Comparison of ENCODE assay signal across 17 mouse cellular contexts in genomic region chr5:88558991-88559390, GRCm38 (mm10). TPM values are rescaled to one million over a fixed set of nuclear protein-coding genes. Genes with fewer than 3 reads are reported as not detected.
"Had no signal": no experiment of that assay in that cellular context is flagged by ENCODE, and none has a peak within 500 bp of the region (broad histone marks: within the 10 kb centered on the region; RNA-seq: fewer than 3 reads in every experiment).

No protein-coding gene starts in this region.

- ATAC-seq: liver, postnatal 0 days; midbrain, embryonic 13.5 days; midbrain, embryonic 15.5 days had no signal

- H3K9me3 ChIP-seq: liver, embryonic 15.5 days; lung, embryonic 15.5 days; megakaryocyte, embryonic 14.5 days; midbrain, embryonic 13.5 days; midbrain, embryonic 15.5 days; neural tube, embryonic 12.5 days had no signal

- H3K4me3 ChIP-seq: liver, embryonic 15.5 days; lung, embryonic 15.5 days; megakaryocyte, embryonic 14.5 days; midbrain, embryonic 13.5 days; midbrain, embryonic 15.5 days; neural tube, embryonic 12.5 days had no signal

- H3K27ac ChIP-seq: liver, embryonic 15.5 days; lung, embryonic 15.5 days; macrophage; midbrain, embryonic 13.5 days; midbrain, embryonic 15.5 days; neural tube, embryonic 12.5 days had no signal

- H3K36me3 ChIP-seq: midbrain, embryonic 15.5 days; neural tube, embryonic 12.5 days had no signal

- H3K4me2 ChIP-seq: liver, embryonic 15.5 days; lung, embryonic 15.5 days; midbrain, embryonic 11.5 days; midbrain, embryonic 13.5 days; midbrain, embryonic 15.5 days; neural tube, embryonic 12.5 days had no signal

- H3K27me3 ChIP-seq: lung, embryonic 15.5 days; megakaryocyte, embryonic 14.5 days; midbrain, embryonic 13.5 days; midbrain, embryonic 15.5 days; neural tube, embryonic 12.5 days had no signal

- DNase-seq: liver, postnatal 0 days; lung, adult 2 months; lung, postnatal 10 days; right cerebral cortex, postnatal 14 days; spleen, adult 18-20 months; thymus, adult 18-20 months; thymus, postnatal 14 days; thymus, postnatal 36 days had no signal

- H3K9ac ChIP-seq: liver, embryonic 15.5 days; liver, postnatal 0 days; lung, embryonic 15.5 days; midbrain, embryonic 13.5 days; midbrain, embryonic 15.5 days; neural tube, embryonic 12.5 days had no signal

RNA-seq across cellular contexts. Expression of gene Jchain, which starts 31.3 kb away (rescaled TPM):
- polyA plus RNA-seq: lung, embryonic 15.5 days; stomach, embryonic 14.5 days had no signal
